Mouse (Mus musculus) layer of hippocampus, postnatal 36 days (tissue): ENCODE data around the gene Plekhg6. TPM values are rescaled to one million over a fixed set of nuclear protein-coding genes. Genes with fewer than 3 reads are reported as not detected.

Source experiments
- DNase-seq, 2 experiments: peaks; one replicate each; pipeline ENCODE4 v3.0.0; 2022
- total RNA-seq, 2 experiments: library from RNA; stranded (reverse); gene quantifications; 2 replicates each; pipeline ENCODE4 v1.2.3; 2021

Gene Plekhg6
- total RNA-seq, 2 experiments from 2014 or later, result 0.25 TPM; not detected in 1

- DNase-seq, result no peak
Measured at GRCm38 (mm10) chr6:125323547-125323946, 57.0 kb downstream of the Plekhg6 start.

- DNase-seq, result no peak
Measured at GRCm38 (mm10) chr6:125322794-125323193, 57.8 kb downstream of the Plekhg6 start.

GRCm38 (mm10) chr6:125321114-125321855, 59.3 kb downstream of the Plekhg6 start:
- no peak for DNase-seq

- no peak for DNase-seq
Measured at GRCm38 (mm10) chr6:125320323-125320722, 60.3 kb downstream of the Plekhg6 start, which contains the start of gene Scnn1a. Gene Scnn1a, plus strand, starts transcription at chr6:125320659.

GRCm38 (mm10) chr6:125319919-125320296, 60.7 kb downstream of the Plekhg6 start:
- no peak for DNase-seq

GRCm38 (mm10) chr6:125318981-125319918, 61.3 kb downstream of the Plekhg6 start:
- DNase-seq, result no peak

- no peak for DNase-seq
Measured at GRCm38 (mm10) chr6:125317077-125317476, 63.5 kb downstream of the Plekhg6 start.

DNA sequence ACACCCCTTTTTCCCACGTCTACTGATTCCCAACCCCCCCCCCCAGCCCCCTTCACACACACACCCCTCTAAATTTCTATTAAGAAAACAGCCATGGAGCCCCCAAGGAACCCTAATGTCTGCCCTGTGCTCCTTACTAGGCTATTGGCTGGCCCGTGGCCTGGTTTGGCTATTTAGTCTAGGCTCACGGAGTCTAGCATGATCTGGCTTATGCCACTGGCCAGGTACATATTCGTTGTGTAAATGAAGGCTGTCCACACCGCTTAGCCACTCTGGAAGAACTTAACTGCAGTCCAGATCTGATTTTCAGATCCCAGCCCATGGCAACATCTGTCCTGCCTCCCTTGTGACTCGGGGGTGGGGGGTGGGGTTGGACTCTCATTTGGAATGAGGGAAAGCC, 65.8 kb downstream of the Plekhg6 start:
- DNase-seq, result no peak

DNA sequence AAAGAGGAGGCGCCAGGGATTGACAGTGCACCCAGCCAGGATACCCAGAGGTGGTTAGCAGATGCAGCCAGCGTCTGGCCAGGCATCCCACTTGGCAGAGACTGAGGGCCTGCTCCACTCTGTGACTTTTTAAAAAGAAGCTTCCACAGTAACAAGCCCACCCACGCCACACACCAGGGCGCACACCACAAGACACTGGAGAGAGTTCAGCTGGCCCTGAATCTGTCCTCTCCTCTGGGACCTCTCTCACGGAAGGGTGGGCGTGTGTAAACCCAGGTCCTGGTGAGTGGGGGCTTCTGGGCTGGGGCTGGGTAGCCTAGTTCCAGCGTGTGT, 66.4 kb downstream of the Plekhg6 start:
- no peak for DNase-seq

- peak in 1 of 2 experiments; percentile 29 for DNase-seq
Measured at GRCm38 (mm10) chr6:125313546-125314230, 66.9 kb downstream of the Plekhg6 start, which contains the start of gene Ltbr. Gene Ltbr, minus strand, starts transcription at chr6:125313885.

Other genes starting within 250 kb of the Plekhg6 start
- gene Nop2, start 248.9 kb downstream of the Plekhg6 start, total RNA-seq, result 10 to 100 TPM; 30.2 to 34.4 TPM
- 10 to 100 TPM; 67.5 to 68.9 TPM for gene Iffo1, start 235.6 kb downstream of the Plekhg6 start, total RNA-seq
- gene Gapdh, start 214.3 kb downstream of the Plekhg6 start, total RNA-seq, result 1,000 to 10,000 TPM; 2,301 to 2,480 TPM
- 10 to 100 TPM; 22.8 to 26.5 TPM for gene Ncapd2, start 189.1 kb downstream of the Plekhg6 start, total RNA-seq
- 10 to 100 TPM; 70.7 to 72.3 TPM for gene Mrpl51, start 189.0 kb downstream of the Plekhg6 start, total RNA-seq
- 10 to 100 TPM; 75.3 to 80.4 TPM for gene Vamp1, start 165.2 kb downstream of the Plekhg6 start, total RNA-seq
- gene Tapbpl, start 148.9 kb downstream of the Plekhg6 start, total RNA-seq, result 1 to 10 TPM; 3.3 TPM
- gene Cd27, start 143.8 kb downstream of the Plekhg6 start, total RNA-seq, result not detected
- not detected for gene Tuba3a, start 94.8 kb downstream of the Plekhg6 start, total RNA-seq
- gene Ltbr, start 66.9 kb downstream of the Plekhg6 start, total RNA-seq, result 1 to 10 TPM; 6.9 to 7.0 TPM
- 1 to 10 TPM; 4.1 to 4.3 TPM for gene Scnn1a, start 60.1 kb downstream of the Plekhg6 start, total RNA-seq
- gene Tnfrsf1a, start 31.4 kb downstream of the Plekhg6 start, total RNA-seq, result 10 to 100 TPM in 1 of 2 experiments, 1 to 10 TPM in 1; 9.9 to 12.6 TPM
- gene Cd9, start 114.0 kb upstream of the Plekhg6 start, total RNA-seq, result 10 to 100 TPM; 70.6 to 71.5 TPM
- gene Vwf, start 166.0 kb upstream of the Plekhg6 start, total RNA-seq, result 10 to 100 TPM; 12.2 to 13.1 TPM